Mouse (Mus musculus) heart, postnatal 36 days (tissue): ENCODE results near the gene Hacl1. TPM values are rescaled to one million over a fixed set of nuclear protein-coding genes. Genes with fewer than 3 reads are reported as not detected.
"Not testable (repeated sequence)": the region's sequence is repeated elsewhere in the genome, so short reads cannot be mapped to it uniquely, and the experiment has no call there.

ENCODE experiments used
- DNase-seq, 2 experiments: peaks; one replicate each; pipeline ENCODE4 v3.0.0; 2021 to 2022
- intact Hi-C: fragments of 180-260 bp; cut with DNase I; formaldehyde crosslinking; loops from one replicate; pipeline ENCODE4 v1.15.1; 2025
- total RNA-seq, 2 experiments: library from RNA; stranded (reverse); gene quantifications; 2 replicates each; pipeline ENCODE4 v1.2.3; 2021

The Hacl1 gene
- total RNA-seq, 2 experiments from 2014 or later = 12.2 to 12.7 TPM

GRCm38 (mm10) chr14:31644183-31644830 lies 3.2 kb upstream of the Hacl1 start:
- intact Hi-C loops = loop anchor here (5.0 kb wide), 1 partner anchor 438 kb away; no protein-coding TSS in a partner anchor
- DNase-seq = no peak

DNA sequence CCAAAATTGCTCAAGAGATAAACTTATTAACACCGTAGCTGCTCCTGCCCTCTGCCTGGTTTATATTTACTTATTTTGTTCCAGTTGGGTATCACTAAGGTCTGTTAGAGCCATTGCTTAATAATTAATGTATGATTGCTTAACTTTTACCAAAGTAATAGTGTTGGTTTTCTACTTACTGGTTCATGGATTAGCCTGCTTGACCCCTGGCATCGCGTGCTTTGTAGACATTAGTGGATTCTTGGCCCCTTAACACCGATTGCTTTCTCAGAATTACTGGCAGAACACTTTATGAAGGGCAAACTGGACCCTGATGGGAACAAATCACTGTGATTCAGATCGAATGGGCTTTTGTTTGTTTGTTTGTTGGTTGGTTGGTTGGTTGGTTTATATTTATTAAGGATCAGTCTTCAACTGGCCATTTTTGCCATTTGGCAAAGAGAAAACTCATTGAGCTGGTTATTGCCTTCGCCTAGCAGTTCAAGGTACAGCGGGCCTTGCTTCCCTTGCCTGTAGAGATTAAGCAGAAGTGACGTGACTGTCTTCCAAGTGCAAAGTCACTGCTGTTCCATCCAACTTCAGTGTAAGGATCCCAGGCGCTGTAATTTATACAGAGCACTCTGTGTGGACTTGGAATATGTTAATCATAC lies 545 bp upstream of the Hacl1 start:
- intact Hi-C loops = loop anchor here (5.0 kb wide), 1 partner anchor 441 kb away; no protein-coding TSS in a partner anchor
- DNase-seq = no peak

DNA sequence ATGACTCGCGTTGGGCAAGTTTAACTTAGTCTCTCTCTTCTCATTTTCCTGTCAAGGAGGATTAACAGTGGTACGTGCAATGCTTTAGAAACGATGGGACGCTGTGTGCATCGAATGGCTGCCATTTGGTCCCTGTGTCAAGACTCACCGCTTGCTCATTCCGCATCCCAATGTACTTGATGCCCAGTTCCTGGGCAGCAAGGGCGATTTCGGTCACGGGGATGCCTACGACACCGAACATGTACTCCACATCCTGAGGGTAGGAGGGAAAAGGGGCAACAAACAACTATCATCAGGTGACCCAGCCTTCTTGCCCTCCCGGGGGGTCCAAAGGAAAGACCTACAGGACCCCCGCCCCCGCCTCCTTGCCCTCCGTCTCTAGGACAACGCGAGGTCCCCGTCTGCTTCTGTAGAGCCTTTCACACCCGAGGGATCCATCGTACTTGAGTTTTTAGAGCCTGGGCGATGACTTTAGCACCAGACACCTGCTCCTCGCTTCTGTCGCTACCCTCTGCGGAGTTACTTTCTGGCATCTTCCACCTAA lies 668 bp downstream of the Hacl1 start, which contains the start of gene Gm49387:
Gm49387 (minus strand) TSS at position 533 of the 544 bp plus-strand sequence.
- no peak for DNase-seq
- intact Hi-C loops = loop anchor here (5.0 kb wide), 1 partner anchor 442 kb away; no protein-coding TSS in a partner anchor

GRCm38 (mm10) chr14:31630677-31631076 lies 10.4 kb downstream of the Hacl1 start:
- intact Hi-C loops = no loop called here
- no peak for DNase-seq

DNA sequence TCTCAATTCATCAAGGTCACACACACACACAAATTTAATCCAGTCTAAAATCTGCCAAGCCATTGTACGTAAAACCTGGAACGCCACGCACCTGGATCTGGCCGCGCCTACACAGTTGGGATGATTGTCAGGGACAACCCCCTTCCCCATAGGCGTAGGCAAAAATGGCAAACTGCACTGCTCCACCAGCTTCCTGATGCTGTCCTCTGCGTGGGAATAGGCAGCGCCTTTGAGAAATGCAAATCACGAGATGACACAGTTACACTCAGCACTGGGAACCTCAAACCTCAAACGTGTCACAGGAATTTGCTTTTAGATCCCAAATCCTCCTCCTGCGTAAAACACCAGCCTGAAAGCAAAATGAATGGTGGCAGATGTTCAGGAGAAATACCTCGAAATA lies 18.3 kb downstream of the Hacl1 start:
- intact Hi-C loops = no loop called here
- DNase-seq = no peak

GRCm38 (mm10) chr14:31620591-31621223 lies 20.4 kb downstream of the Hacl1 start:
- no peak for DNase-seq
- intact Hi-C loops = no loop called here

DNA sequence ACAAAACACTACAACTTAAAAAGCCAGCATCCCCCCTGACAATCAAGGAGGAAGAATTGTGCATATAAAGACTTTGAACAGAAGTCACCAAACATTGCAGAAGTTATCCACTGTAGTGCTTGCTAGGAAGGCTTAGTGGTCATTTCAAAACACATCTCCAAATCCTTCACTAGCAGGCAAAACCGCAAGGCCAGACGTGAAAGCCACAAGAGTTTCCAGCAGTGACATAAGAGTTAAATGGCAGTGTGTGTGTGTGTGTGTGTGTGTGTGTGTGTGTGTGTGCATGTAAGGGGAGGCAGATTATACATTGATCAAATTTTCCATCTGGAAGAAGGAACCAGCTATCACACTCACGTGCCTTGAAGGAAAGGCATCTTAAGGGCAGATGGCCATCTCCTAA lies 23.1 kb downstream of the Hacl1 start:
- DNase-seq = no peak
- intact Hi-C loops = no loop called here

DNA sequence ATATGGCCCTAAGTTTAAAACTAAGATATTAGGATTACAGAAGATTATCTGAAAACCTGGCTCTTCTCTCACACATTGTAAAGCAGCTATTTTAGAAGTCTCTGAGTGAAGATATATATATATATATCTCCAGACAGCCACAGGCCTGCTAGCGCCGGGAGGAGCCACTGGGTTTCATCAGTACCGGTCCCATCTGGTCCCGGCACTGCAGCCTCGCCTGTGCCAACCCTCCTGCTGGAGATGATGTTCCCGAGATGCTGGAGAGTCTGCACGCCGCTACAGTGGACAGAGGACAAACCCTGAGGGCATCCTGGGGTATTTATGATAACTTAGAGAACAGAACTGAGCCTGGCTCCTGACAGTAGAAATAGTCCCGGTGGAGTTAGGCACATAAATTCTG lies 23.9 kb downstream of the Hacl1 start:
- intact Hi-C loops = no loop called here
- DNase-seq = no peak

DNA sequence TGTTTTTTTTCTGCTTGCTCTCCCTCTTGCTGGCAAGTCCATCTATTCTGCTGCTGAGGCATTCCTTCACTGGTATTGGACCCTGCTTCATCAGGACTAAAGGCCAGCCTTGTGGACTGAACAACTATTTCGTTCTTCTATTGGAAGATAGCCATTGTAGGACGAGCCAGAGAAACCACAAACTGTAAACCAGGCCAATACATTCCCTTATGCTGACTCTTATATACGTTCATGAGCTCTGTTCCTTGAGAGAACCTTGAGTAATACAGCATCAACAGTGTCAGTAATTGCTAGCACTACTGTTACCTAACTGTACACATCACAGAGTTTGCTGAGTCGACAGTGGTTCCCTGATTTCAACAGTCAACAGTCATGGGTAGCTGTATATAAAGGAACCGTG lies 27.4 kb downstream of the Hacl1 start:
- DNase-seq = no peak
- intact Hi-C loops = no loop called here

DNA sequence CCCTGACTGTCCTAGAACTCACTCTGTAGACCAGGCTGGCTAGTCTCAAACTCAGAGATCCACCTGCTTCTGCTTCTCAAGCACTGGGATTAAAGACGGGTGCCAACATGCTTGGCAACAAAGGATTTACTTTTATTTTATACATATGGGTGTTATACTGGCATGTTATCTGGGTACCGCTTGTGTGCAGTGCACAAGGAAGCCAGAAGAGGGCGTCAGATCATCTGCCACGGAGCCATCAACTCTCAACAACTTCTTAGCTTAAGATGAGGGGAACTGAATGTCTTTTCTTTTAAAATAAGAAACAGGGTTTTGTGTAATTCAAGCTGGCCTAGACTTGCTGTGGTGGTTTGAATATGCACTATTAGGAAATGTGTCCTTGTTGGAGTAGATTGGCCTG lies 29.1 kb downstream of the Hacl1 start:
- DNase-seq = no peak
- intact Hi-C loops = no loop called here

DNA sequence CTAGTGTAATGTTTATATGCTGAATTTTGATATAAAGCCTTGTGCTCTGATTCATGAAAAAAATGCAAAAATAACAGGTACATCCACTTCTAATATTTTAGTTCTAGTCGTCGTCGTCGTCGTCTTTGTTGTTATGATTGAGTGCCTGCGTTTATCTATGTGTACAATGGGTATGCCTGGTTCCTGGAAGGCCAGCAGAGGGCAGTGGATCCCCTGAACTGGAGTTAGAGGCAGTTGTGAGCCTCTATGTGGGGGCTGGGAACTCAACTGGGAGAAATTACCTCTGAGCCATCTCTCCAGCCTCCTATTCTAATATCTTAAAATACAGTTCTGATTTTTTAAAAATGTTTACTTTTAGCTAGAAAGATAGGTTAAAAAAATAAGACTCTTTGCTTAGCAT lies 35.6 kb downstream of the Hacl1 start:
- intact Hi-C loops = loop anchor here (1.0 to 2.0 kb wide), 2 partner anchors 86 to 111 kb away; partner anchors contain the start of genes Eaf1 and Mettl6
- no peak for DNase-seq

- DNase-seq = peak; percentile 15 to 19
- intact Hi-C loops = loop anchor here (1.0 to 2.0 kb wide), 2 partner anchors 86 to 110 kb away; partner anchors contain the start of genes Eaf1 and Mettl6
Observed at GRCm38 (mm10) chr14:31604916-31605315, 36.2 kb downstream of the Hacl1 start.

DNA sequence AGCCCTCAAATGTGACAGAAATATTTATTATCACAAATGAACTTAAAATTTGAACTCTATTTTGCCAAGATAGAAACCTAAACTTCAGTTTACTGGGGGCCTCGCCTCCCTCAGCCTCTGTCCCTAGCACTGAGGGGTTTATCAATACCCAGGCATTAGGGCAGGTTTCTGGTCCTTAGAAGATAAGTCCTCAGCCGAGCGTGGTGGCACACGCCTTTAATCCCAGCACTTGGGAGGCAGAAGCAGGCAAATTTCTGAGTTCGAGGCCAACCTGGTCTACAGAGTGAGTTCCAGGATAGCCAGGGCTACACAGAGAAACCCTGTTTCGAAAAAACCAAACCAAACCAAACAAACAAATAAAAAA lies 38.5 kb downstream of the Hacl1 start:
- intact Hi-C loops, DNase-seq: not testable (repeated sequence)

DNA sequence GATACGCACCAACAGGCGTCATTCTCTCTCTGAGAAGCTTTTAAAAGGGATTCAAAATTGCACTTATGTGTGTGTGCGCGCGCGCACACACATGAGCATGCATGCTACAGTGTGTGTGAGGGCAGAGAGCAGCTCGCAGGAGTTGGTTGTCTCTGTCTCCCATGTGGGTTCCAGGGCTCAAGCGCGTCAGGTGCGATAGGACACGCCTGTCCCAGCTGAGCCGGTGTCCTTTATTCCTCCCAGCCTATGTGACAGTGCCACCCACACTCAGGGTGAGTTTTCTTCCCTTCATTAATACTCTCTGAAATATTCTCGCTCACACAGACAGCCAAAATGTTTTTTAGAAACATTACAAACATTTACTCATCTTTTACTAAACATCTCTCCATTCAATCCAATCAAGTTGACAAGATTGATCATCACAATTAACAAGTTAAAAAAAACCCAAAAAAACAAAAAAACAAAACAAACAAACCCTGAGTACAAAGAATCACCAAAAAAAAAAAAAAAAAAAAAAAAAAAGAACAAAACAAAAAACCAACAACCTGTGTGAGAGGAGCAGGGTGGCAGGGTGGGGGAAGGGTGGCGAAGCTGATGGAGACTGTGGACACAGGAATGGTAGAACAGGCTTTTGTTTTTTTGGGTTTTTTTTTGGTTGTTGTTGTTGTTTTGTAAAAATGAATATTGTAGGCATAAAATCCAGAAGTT lies 39.0 kb downstream of the Hacl1 start:
- no peak for DNase-seq
- intact Hi-C loops = no loop called here

DNA sequence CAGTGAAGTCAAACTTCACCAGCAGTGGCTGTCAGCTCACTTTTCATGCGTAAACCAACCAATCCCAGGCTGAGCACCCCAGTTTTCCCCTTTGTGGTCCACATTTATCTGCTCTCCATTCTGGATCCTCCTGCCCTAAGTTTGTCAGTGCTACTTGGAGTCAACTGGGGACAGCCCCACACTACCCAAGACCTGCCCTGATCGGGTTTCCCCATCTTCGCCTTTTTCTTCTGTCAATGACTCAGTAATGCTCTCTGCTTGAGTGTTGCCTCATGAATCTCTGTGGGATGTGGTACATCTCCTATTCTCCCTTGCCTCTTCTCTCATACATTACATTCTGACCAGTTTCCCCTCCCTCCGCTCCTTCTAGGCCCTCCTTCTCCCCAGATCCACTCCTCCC lies 43.6 kb downstream of the Hacl1 start:
- no peak for DNase-seq

GRCm38 (mm10) chr14:31596408-31596807 lies 44.7 kb downstream of the Hacl1 start:
- DNase-seq = no peak
- intact Hi-C loops = no loop called here

More for the DNA sequence above, 43.6 kb downstream of the Hacl1 start:
- intact Hi-C loops = no loop called here

GRCm38 (mm10) chr14:31594693-31595092 lies 46.4 kb downstream of the Hacl1 start:
- DNase-seq = no peak
- intact Hi-C loops = no loop called here

DNA sequence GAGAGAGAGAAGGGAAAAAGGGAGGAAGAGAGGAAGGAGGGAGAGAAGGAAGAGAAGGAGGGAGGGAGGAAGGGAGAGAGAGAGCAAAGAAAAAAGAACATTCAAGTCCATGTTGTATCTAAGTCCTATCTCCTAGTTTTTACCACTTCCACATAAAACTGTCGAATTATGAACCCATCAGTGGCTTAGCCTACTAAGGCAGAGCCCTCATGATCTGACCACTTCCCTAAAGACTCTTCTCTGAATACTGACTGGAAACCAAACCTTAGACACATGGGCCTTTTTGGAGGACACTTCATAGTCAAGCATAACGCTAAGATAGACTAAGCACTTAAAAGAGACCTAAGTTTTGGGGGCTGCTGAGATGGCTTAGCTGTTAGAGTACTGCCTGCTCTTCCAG lies 48.0 kb downstream of the Hacl1 start:
- intact Hi-C loops = no loop called here
- DNase-seq = no peak

- DNase-seq = no peak
- intact Hi-C loops = no loop called here
Observed at GRCm38 (mm10) chr14:31591243-31591642, 49.8 kb downstream of the Hacl1 start, which contains the start of gene Colq. Gene Colq (minus strand): TSS chr14:31591343.

DNA sequence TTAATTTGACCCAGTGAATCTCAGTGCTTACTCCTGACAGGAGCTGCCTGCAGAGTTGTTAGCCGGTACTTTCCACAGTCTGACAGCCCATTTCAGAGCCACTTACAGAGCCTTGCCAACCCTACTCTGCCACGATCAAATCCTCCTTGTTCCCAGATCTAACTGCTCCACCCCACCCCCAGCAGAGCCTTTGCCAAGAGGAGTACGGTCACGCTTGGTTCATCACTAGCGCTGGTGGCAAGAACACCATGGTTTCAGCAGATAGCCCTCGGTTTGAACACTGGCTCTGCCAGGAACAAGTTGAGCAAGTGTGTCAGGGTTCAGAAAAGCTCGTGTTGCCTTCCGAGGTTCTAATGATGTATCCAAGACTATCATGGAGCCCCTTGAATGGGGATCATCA lies 54.6 kb downstream of the Hacl1 start:
- no peak for DNase-seq
- intact Hi-C loops = no loop called here

- no peak for DNase-seq
- intact Hi-C loops = no loop called here
Observed at GRCm38 (mm10) chr14:31583082-31583481, 58.0 kb downstream of the Hacl1 start.
